Mouse (Mus musculus): ENCODE measurements around the gene Sept5.

Sept5 gene

DNA sequence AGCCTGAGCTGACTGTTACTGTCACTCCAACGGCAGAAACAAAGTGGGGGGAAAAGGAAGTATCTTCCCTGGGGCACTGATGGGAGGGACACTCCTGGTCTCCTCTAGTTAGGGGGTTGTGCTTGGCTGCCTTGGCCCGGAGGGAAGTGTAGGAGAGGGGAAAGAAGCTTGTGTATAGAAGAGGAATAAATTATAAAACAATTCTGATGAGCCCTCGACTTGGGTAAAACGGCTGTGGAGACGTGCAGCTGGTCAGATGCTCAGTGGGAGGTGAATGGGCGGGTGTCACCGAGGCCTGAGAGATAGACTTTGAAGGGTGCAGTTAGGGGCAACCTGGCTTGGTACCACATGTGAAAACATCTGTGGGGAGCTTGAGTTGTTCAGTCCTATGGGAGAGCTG is 1.4 kb upstream of the Sept5 start:
- no peak for DNase-seq

DNA sequence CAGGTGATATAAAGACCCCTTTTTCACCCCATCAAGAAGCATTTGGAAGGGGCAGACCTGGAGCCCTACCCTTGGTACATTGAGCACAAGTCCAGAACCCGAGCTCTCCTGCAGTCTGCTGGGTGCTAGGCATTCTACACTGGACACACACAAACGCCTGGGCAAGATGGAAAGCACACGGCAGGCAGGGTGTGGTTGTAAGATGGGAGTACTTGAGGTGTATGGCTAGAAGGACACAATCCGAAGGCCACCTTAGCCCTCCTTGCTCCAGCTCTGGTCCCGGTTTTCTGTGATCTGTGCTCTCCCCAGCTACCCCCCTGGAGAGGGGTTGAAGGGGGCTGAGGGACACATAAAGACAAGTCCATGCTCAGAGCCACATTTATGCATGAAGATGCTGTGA is 537 bp upstream of the Sept5 start:
- no peak for DNase-seq

DNA sequence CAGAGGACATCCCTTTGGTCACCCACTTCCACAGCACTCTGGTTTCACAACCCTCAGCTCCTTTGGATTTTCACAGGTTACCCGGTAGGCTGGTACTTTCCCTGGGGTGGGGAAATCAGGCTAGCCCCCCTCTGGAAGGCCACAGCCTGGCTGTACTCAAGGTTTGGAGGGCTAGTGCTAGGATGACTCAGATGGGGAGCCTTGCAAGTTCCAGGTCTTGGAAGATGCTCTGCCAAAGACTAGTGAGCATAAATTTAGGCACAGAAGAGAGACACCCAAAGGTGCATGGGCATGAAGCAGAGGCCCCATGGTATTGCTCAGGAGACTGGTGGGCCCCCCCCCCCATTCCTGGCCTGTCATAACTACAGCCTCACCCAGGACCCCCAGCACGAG is 810 bp downstream of the Sept5 start:
- DNase-seq = peak; percentile 34

DNA sequence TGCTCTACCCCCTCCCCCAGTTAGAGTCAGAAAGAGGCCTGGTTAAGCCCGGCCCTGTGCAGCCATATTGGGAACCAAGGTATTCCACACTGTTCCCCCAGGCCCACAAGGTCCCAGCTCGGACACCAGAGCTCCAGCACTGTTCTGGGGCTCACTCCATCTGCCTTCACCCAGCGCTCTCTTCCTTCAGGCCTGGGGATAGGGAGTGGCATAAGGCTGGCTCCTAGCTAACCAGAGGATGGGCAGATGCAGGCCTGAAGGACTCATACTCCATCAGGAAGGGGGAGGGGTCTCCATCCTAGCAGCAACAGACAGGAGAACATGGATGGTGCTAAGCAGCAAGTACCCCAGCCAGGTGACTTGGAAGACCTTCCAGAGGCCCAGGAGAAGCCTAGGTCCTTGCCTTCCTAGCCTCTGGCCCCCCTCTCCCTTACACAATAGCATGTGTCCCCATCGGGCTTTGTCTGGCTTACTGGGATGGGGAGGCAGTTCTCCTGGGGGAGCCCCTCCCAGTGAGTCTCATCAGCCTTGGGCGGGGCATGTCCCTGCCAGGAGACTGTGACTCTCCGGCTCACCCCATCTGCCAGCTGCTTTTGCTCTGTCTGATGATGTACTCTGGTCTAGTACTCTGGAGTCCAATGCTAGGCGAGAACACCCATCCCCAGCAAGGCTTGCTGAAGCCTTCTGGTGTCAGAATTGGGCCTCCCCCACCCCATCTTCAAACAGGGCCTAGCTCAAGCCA is 1.4 kb downstream of the Sept5 start:
- peak; percentile 31 for DNase-seq

DNA sequence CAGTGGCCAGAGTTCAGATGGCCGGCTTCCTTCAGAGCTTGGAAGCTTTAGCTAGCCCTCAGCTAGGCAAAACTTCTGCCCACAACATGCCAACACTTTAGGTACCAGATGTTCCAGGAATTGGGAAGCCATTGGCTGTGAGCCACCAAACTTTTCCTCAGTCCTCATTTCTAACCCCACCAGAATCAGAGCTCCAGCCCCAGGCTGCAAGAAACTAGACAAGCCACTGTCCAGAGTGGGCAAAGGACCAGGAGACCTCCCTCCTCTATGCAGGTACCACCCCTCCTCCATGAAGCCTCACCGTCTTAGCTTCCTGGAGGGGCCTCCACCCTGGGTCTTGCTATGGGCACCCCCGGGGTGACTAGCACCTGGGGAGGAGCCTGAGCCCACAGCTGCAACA is 2.6 kb downstream of the Sept5 start:
- no peak for DNase-seq

DNA sequence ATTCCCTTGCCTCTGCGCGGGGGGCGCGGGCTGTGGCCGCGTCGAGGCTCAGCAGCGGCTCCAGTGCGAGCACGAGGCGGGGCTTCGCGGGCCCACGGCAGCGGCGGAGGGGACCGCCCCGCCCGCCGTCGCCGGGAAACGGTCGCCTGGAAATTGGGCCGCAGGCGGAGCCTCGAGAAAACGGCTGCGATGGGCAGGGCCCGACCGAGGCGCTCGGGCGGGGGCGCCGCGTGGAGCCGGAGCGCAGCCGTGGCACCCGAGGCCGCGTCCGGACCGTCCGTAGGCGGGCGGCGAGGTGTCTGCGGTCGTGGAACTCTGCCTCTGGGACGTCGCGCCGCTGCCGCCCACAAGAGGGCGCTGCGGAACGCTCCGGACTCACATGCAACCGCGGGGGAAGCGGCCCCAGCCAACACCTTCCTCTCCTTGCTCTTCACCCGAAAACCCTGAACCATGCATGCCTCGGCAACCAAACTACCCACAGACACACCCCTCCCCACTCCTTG is 3.3 kb downstream of the Sept5 start, which contains the start of gene Gm49601:
Gene Gm49601, minus strand, starts transcription at position 52 of the 503 bp plus-strand sequence.
- peak; percentile 87 for DNase-seq

DNA sequence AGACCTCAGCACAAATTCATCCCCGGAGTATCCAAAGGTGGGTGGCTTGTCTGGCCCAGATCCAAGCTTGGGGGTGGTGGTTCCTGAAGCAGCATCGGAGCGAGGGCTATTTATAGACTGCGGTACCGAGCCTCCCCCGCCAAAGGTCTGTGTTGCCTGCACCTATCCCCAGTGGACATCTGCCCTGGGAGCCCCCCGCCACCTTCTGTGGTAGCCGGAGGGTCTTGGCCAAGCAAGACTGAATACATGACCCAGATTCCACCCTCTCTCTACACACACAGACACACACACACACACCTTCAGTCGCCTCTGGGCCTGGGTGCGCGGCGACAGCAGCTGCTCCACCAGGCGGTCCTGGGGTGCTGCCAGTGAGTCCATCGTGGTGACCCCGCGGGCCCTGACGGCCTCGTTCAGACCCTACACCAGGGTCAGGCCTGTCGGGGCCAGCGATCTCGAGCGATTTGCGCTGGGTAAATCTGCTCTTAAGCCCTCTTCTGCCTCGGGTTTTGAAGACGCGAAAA is 3.9 kb downstream of the Sept5 start:
- DNase-seq = peak; percentile 68

DNA sequence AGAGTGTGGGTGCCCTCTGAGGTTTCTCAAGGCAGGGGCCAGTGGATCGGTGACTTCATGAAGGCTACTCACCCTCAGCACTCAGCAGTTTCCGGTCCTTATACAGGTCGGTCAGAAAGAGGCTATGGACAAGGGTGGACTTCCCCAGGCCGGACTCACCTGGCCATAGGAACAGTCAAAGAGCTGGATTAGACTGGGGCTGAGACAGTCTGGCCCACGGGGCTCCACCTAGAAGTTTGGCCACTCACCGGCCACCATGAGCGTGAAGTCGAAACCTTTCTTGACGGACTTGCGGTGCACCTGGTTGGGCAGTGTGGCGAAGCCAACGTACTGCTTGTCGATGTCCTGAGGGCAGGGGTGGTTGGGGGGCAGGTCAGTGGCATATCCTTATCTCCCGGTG is 4.7 kb downstream of the Sept5 start:
- peak; percentile 29 for DNase-seq

DNA sequence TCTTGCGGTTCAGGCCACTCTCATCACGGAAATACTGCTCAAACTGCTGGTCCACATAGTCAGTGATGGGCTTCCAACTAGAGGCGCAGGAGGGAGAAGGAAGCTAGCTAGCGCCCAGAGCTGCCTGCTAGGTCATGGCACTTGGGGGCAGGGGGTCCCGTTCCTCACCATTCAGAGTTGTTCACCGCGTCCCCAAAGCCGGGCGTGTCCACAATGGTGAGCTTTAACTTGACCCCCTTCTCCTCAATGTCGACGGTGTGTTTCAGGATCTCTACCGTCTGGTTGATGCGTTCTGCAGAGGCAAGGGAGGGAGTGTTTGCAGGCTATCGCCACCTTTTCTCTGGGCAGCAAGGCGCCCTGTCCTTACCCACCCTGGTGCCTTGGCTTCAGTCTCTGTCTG is 5.1 kb downstream of the Sept5 start:
- DNase-seq = peak; percentile 38

DNA sequence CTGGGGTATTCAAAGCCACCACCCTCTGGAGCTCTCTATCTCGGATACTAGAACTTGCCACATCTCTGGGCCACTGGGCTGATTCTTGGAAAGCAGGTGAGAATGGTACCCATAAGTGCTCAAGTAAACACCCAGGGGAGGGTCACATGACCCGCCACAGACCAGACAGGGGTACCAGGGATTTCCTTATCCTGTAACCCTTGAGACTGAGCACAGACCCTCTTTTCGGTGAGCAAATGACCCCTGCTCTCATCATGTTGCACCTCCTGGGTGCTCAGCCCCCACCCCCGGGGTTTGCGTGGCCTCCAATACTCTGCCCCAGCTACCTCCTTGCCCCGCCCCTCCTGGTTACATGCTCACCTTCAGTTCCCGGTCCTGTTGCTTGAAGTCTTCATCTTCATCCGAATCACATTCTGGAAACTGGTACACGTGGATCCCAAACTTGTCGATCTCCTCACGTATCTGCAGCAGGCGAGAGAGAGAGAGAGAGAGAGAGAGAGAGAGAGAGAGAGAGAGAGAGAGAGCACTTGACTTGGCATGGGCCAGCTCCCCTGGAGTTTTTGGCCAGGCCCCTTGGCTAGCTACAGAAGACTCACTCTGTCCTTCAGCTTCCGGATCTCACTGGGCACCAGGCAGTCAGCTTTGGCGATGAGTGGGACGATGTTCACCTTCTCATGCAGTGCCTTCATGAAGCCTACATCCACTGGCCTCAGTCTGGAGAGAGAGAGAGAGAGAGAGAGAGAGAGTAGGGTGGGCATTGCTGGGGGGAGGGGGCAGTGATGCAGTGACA is 5.8 kb downstream of the Sept5 start:
- DNase-seq = peak; percentile 22

DNA sequence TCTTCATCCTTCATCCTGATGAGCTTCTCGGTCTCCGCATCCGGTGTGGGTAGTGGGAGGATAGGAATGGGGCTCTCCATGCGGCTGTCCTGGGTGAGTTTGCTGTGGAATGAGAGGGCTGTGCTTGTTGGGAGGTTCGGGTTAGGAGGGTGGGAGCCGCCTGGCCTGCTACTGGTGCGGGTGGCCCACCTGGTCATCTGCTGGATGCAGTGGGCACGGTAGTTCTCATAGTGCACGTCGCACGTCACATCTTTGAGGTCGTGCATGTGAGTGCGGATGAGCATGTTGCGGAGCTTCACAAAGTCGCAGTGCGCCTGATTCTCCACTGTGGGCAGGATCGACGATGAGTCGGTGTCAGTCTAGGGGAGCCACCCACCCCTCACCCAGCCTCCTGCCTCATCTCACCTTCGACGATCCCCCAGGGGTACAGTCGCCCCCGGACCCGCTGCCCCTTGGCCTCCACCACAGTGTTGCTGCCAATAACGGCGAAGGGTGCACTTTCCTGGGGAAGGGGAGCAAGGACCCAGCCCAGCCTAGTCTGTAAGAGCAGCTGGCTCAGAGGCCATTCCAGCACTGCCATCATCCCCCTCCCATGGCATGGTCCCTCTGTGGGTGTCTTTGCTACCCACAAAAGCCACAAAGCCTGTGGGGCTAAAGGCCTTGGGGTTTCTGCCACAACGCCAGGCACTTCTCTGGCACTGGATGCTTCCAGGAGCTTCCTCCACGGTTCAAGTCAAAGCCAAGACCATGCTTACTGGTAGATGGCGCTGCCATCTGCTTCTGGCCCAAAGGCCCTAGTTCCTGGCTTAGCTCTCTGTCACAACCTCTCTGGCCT is 6.6 kb downstream of the Sept5 start:
- DNase-seq = peak; percentile 29

DNA sequence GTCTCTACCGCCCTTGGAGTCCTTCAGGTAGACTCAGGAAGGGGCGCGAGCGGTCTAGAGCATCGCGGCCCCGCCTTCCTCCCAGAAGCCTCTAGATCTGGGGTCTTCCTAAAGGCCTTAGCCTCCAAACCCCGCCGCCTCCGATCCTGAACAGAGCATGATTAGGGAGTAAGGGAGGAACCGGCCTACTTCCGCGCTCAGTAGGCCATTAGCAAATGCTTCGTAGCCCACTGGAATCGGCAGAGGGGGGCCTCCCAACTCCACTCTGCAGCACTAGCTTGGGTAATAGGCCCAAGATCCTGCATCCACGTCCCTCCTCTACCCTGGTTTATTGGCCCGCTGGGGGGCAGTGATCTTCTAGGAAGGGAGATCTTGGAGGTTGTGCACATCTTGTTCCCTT is 7.7 kb downstream of the Sept5 start, which contains the start of gene Gp1bb:
Gene Gp1bb, minus strand, starts transcription at position 385 of the 400 bp plus-strand sequence.
- DNase-seq = no peak

DNA sequence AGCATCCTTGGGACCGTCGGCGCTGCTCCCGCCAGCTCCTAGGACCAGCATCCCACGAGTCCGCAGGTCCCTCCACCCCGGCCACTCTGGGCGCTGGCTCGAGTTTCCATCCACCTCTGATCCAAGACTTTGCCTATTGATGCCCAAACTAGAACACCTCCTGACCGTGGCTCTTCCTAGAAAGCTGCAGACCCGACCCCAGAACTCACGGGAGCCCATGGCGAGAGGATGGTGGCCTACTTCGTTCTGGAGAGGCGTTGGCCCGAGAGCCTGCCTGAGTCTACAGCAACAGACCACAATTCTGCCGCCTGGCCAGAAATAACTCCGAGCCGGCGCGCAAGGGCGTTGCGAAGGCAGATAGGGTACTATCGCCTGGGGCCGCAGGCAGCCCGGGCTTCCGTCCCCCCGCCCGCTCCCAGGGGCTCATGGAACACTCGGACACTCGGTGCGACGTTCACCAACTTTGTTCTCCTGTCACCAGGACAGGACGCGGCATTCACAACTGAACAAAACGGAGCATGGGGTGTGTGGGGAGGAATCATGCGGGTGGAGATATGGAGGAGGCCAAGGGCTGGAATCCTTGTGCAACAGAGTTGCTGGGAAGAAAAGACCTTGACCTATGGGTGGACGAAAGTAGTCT is 8.3 kb downstream of the Sept5 start:
- peak; percentile 54 for DNase-seq

DNA sequence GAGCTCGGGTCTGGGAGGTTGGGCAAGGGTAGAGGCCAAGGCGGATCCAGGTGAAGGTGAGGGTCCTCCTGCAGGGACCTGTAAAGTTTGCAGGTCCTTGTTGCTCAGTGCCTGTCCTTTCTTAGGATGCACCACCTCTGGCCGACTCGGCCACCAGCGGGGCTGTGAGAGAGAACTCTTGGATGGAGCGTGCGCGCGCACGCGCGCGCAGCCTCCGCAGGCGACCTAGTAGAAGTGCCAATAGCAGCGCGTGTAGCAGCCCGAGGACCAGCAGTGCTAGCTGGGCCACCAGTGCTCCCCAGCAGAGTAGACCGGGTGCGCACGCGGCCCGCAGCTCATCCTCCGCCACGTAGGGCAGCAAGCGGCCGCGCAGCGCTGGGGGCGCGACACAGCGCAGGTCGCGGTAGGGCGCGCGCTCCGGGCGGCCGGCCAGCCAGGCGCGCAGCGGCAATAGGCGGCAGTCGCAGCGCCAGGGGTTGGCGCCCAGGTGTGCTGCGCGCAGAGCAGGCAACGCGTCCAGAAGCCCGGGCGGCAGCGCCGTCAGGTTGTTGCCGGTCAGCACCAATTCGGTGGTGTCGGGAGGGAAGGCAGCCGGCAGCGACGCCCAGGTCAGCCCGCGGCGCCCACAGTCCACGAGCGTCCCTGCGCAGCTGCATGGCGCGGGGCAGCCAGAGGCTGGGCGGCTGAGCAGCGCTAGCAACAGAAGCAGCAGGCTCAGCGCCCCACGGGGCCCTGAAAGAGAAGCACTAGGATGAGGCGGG is 9.0 kb downstream of the Sept5 start:
- peak; percentile 70 for DNase-seq

DNA sequence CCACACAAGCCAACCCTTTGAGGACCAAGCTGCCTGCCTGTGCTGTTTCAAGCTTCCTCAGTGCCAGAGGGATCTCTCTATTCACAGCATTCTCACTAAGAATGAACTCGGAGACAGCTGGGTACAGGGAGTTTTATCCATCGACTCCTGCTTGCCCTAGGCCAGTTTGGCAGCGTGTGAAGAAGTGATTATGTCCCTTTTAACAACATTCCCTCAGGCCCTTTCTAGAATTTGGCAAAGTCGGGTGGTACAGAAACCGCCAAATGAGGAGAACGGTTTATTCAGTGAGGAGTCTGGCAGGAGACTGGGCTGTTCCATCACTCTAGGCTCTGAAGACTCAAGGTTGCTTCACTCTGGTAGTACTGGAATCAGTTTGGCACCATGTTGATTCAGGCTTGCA is 9.6 kb downstream of the Sept5 start:
- DNase-seq = no peak

DNA sequence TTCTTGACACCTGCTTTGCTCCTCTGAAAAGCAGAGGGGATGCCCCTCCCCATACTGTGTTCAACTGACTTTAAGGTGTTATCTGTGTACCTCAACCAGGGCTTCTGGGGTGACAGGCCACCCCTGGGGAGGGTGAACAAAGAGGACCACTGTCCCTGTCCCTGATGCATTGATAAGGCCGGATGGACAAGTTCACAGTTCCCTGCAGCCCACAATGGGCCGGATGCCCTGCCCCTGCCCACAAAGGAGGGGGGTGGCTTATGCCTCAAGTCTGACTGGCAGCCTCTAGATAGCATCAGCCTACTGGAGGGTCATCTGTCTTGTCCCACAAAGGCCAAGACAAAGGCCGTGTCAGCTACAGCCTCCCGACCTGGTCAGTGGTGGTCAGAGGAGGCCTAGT is 10.6 kb downstream of the Sept5 start:
- no peak for DNase-seq

DNA sequence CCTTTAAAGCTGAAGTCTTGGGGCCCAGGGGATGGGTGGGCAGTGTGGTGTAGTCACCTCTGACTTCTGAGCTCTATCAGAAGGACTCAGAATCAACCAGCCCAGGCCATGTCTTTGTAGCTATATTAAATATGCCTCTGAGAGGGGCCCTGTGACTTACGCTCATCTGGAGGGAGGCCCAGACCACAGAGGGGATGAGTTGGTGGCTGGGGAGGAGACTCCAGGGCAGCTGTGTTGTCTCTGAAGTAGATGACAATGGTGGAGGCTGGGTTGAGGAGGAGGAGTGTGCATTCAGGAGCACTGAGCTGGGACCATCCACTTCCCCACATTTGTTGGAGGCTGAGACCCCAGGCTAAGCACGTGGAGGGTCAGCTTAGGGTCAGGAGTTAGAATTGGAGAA is 11.5 kb downstream of the Sept5 start:
- DNase-seq = no peak

DNA sequence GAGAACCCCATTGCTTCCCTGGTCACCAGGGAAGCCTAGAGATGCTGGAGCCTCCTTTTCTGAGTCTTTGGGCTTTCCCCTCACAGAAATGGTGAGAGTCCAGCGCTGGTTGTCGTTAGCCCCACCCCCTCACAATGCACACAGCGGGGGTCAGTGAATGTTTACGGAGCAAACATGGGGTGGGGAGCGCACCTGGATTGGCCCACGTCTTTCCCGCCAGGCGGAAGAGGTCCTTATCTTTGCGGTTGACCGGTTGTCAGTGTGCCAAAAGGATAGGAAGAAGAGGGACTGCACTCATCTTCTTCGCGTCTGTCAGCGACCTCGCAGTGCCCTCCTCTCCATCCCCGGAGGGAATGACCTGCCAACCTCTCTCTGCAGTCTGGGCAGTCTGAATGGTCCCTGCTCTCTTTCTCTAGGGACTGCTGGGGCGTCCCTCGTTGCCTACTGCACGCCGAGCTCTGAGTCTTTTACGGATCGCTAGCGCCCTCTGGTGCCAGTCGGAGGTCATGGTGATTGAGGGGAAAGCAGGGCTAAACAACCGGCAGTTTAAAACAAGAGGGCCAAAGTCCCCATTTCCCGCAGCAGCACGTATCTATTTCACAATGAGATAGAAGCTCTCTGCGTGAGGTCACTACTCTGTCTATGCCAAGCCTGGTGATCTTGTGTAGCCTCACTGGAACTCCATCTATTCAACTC is 12.2 kb downstream of the Sept5 start:
- DNase-seq = peak; percentile 88

DNA sequence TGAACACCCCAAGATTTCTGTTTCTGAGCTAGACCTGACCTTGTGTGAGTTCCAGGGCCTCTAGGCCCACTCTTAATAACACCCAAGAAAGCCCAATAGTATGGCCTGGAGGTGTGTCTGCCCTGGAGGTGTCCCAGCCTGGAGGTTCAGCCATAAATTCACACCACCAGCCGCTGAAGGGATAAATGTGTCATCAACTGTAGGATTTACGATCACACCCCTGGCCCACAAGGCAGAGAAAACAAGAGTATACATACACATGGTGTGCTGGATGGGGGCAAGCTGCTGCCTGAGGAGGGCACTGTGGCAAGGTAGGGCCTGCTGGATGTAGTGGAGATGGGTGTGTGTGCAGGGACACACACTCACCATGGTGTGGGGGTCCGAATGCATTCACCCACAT is 16.5 kb downstream of the Sept5 start:
- DNase-seq = no peak

DNA sequence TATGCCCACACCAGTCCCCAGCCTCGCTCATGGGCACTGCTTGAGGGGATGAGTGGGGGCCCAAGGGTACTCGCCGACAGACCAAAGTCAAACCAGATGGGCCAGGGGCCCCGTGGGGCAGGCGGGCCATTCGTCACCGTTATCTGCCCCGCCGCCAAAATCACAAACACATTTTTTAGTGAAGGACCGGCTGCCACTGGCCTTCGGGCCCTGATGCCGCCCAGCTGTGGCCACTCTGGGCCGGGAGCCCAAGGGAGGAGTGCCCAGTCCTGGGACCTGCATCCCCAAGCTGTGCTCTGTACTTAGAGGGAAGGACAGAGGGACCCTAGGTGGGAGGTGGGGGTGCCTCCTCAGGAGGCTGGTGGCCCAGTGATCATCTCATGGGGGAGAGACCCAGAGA is 18.0 kb downstream of the Sept5 start:
- DNase-seq = no peak

DNA sequence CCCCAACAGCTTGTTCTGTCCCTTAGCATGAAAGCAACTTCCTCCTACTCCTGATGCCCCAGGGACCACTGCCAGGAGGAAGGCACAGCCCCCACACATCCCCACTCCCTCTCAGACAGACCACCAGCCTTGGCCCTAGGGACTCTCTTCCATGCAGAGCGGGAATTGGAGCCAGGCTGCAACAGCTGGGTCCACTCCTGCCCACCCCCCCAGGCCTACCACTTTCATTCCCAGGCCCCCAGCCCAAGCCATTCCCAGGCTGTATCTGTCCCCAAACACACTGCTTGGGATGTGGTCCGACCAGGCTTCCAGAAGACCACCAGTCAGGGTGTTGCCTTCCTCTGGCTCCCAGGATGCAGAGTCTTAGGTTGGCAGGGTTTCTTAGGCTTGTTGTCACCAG is 20.7 kb downstream of the Sept5 start:
- no peak for DNase-seq

Measured in right cerebral cortex, postnatal 25 days (tissue).